In genomic region chr4:40850582-40850981, GRCm38 (mm10) we compare ENCODE assay signal across 8 mouse cellular contexts. TPM values are rescaled to one million over a fixed set of nuclear protein-coding genes. Genes with fewer than 3 reads are reported as not detected.
DNase-seq lines count a peak whose midpoint lies in the region; ATAC-seq and TF ChIP-seq lines count a peak whose summit lies in the region.

No protein-coding gene starts in this region.

- H3K4me1 ChIP-seq in liver, embryonic 15.5 days (replicated peaks): peaks cover 75% of the 10 kb centered on the region
- 0 out of 2 replicates have a peak, but pooled peaks cover 11% of the 10 kb centered on the region for H3K4me1 ChIP-seq in stomach, postnatal 0 days (replicated peaks; ENCODE audit: control insufficient read depth, insufficient read depth)

- H3K9me3 ChIP-seq in liver, embryonic 15.5 days (replicated peaks): no peaks in the 10 kb centered on the region
- H3K9me3 ChIP-seq in stomach, postnatal 0 days (ENCODE audit: control insufficient read depth, low read length): no peaks in the 10 kb centered on the region

- H3K4me3 ChIP-seq in liver, embryonic 15.5 days (replicated peaks): peak overlapping the region; percentile 90
- H3K4me3 ChIP-seq in stomach, postnatal 0 days (ENCODE audit: low read depth, low read length): peak overlapping the region; percentile 77

- no peak for TF ChIP-seq CTCF in stomach, postnatal 0 days (IDR thresholded peaks at IDR 0.05; ENCODE audit: low read depth)

- peaks cover 7% of the 10 kb centered on the region; the same call in 1 of the 2 replicates for H3K36me3 ChIP-seq in liver, embryonic 15.5 days (replicated peaks)
- no peaks in the 10 kb centered on the region for H3K36me3 ChIP-seq in stomach, postnatal 0 days (ENCODE audit: control insufficient read depth, insufficient read depth, low read length)

- H3K27ac ChIP-seq in liver, embryonic 15.5 days (replicated peaks): peak overlapping the region; percentile 92
- peak overlapping the region; percentile 98 for H3K27ac ChIP-seq in stomach, postnatal 0 days (replicated peaks)

- H3K9ac ChIP-seq in liver, embryonic 15.5 days: peak overlapping the region; percentile 94
- peak overlapping the region; percentile 94 for H3K9ac ChIP-seq in stomach, postnatal 0 days (ENCODE audit: low read length)

- no peak for TF ChIP-seq EP300 in stomach, postnatal 0 days (optimal IDR thresholded peaks at IDR 0.05)

- WGBS in liver, embryonic 15.5 days (ENCODE audit: insufficient replicate concordance): 7% methylated on average over 5 of the region's 5 CpGs
- 13% methylated on average over 5 of the region's 5 CpGs for WGBS in stomach, postnatal 0 days

- DNase-seq in spleen, adult 12 weeks (ENCODE audit: low spot score): peak; percentile 47
- no peak for DNase-seq in spleen, adult 18-20 months
- DNase-seq in heart, adult 8-10 months (ENCODE audit: low spot score): peak; percentile 59
- DNase-seq in stomach, postnatal 0 days (ENCODE audit: low spot score): peak; percentile 61
- DNase-seq in urinary bladder, postnatal 10 days (ENCODE audit: low spot score): no peak
- no peak for DNase-seq in embryo, embryonic 10.5 days (ENCODE audit: low spot score)
- DNase-seq in thymus, postnatal 36 days: no peak

- no peaks in the 10 kb centered on the region for H3K27me3 ChIP-seq in liver, embryonic 15.5 days
- no peaks in the 10 kb centered on the region for H3K27me3 ChIP-seq in stomach, postnatal 0 days (ENCODE audit: control insufficient read depth, insufficient read depth, low read length)

- peak; percentile 32 for ATAC-seq in liver, embryonic 15.5 days (ENCODE audit: insufficient read depth)
- ATAC-seq in stomach, postnatal 0 days (ENCODE audit: low FRiP score, low TSS enrichment): no peak

- peak overlapping the region; percentile 94 for H3K4me2 ChIP-seq in liver, embryonic 15.5 days
- H3K4me2 ChIP-seq in stomach, postnatal 0 days (replicated peaks; ENCODE audit: low read depth): peak overlapping the region; percentile 69

RNA-seq across cellular contexts. Expression of gene B4galt1, which starts 3.2 kb away (rescaled TPM):
- 10 to 100 TPM; 53.9 to 60.3 (median 57.4) TPM for total RNA-seq in heart, adult 8-10 months (2022)
- 33.6 and 34.8 TPM in 2 replicates for polyA plus RNA-seq in liver, embryonic 15.5 days (2015; fragmentation: Nextera tagmentation; extraction: Ambion mirVana)
- 34.3 and 35.0 TPM in 2 replicates for polyA plus RNA-seq in stomach, postnatal 0 days (2015; fragmentation: Nextera tagmentation; extraction: Ambion mirVana)

Comparison
In these comparisons a context has a peak if more than half of its experiments do, and no peak if none do; other contexts are left out.
1. DNase-seq: peak in spleen, adult 12 weeks (single experiment), heart, adult 8-10 months (single experiment) and stomach, postnatal 0 days (single experiment); none in spleen, adult 18-20 months (0 of 2), urinary bladder, postnatal 10 days (single experiment), embryo, embryonic 10.5 days (single experiment) and thymus, postnatal 36 days (0 of 2).